Mouse (Mus musculus) ES-E14 (cell line): ENCODE results near the gene Glmp. TPM values are rescaled to one million over a fixed set of nuclear protein-coding genes. Genes with fewer than 3 reads are reported as not detected.

Experiments used
- DNase-seq: peaks from one replicate; pipeline ENCODE4 v3.0.0-alpha.2; 2013; ENCODE audit warnings: low read depth, low spot score
- H3K27ac ChIP-seq: 2 replicates; pipeline ENCODE4 v1.5.1; 2012; ENCODE audit warnings: low read depth, mild to moderate bottlenecking, low read length, moderate library complexity, mixed read lengths; ENCODE audit not compliant: poor library complexity, insufficient read depth, severe bottlenecking
- H3K36me3 ChIP-seq: 2 replicates; pipeline ENCODE4 v1.6.1; 2012; ENCODE audit warnings: mild to moderate bottlenecking, low read length, moderate library complexity, mixed read lengths; ENCODE audit not compliant: control insufficient read depth, poor library complexity, insufficient read depth, severe bottlenecking
- H3K4me1 ChIP-seq, 2 experiments: fragments of 150-350 bp in 1 of 2; sonication (generic) in 1 of 2; 2 replicates each; pipeline ENCODE4 v1.6.1; 2012; ENCODE audit warnings: low read length in 2 of 2, mild to moderate bottlenecking in 1 of 2, mixed read lengths in 1 of 2; ENCODE audit not compliant: control insufficient read depth in 2 of 2, insufficient read depth in 2 of 2, poor library complexity in 1 of 2
- H3K4me3 ChIP-seq, 2 experiments: fragments of 150-350 bp in 1 of 2; sonication (generic) in 1 of 2; 2 replicates each; pipeline ENCODE4 v1.5.1; 2012; ENCODE audit warnings: low read length in 2 of 2, low read depth in 1 of 2, mild to moderate bottlenecking in 1 of 2, mixed read lengths in 1 of 2; ENCODE audit not compliant: insufficient read depth in 1 of 2, poor library complexity in 1 of 2, severe bottlenecking in 1 of 2
- H3K9ac ChIP-seq: 2 replicates; pipeline ENCODE4 v1.6.1; 2012; ENCODE audit warnings: low read depth, mild to moderate bottlenecking, low read length, mixed read lengths; ENCODE audit not compliant: poor library complexity, insufficient read depth, severe bottlenecking
- H3K9me3 ChIP-seq: fragments of 150-350 bp; sonication (generic); 2 replicates; pipeline ENCODE4 v1.6.1; 2012; ENCODE audit warnings: low read depth, mild to moderate bottlenecking, low read length; ENCODE audit not compliant: control insufficient read depth, insufficient read depth
- CHD2 ChIP-seq: IDR thresholded peaks from 2 replicates; pipeline ENCODE4 v1.6.1; 2014; ENCODE audit warnings: mild to moderate bottlenecking, low read depth, low read length, inconsistent platforms
- HCFC1 ChIP-seq: IDR thresholded peaks from 2 replicates; pipeline ENCODE4 v1.6.1; 2012; ENCODE audit warnings: low read length, inconsistent platforms, borderline replicate concordance; ENCODE audit not compliant: insufficient read depth
- MAFK ChIP-seq: IDR thresholded peaks from 2 replicates; pipeline ENCODE4 v1.6.1; 2014; ENCODE audit warnings: mild to moderate bottlenecking, low read depth, low read length, inconsistent platforms; ENCODE audit not compliant: insufficient read depth
- ZC3H11A ChIP-seq: IDR thresholded peaks from 2 replicates; pipeline ENCODE4 v1.6.1; 2012; ENCODE audit warnings: low read depth, mild to moderate bottlenecking, inconsistent platforms, low read length, borderline replicate concordance
- ZNF384 ChIP-seq: IDR thresholded peaks from 2 replicates; pipeline ENCODE4 v1.6.1; 2012; ENCODE audit warnings: low read depth, low read length, inconsistent platforms
- in situ Hi-C, 2 experiments: fragments of 600-800 bp; cut with MboI; formaldehyde crosslinking; loops; one replicate each; pipeline ENCODE4 v1.15.1; 2025; ENCODE audit warnings: low sequenced_read_pairs in 2 of 2, inconsistent platforms in 1 of 2; ENCODE audit not compliant: unreplicated experiment in 2 of 2
- total RNA-seq: library from RNA; depleted of rRNA; stranded (reverse); fragments of 300-350 nt; gene quantifications from 2 replicates; pipeline ENCODE4 v1.2.3, GENCODE M21; 2012

Gene Glmp
- total RNA-seq, 1 experiment, result 147 TPM

DNA sequence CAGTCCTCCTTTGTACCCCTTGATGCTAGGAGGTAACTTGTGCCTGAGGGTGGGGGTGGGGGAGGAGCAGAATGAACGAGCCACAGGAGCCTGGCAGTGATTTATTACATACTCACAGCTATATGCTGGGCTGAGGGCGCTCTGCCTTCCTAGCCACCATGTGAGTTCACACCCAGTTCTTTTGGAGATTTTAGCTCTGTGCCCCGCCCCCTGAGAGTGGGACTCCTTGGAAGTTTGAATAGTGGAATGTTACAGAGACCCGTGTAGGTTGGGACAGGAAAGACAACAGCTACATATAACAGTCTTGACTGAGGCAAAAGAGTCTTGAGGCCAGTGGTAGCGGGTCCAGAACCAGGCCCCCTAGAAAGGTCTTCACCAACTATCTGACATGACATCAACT lies 4.1 kb downstream of the Glmp start:
- TF ChIP-seq MAFK (no peak), ZNF384 (no peak), HCFC1 (no peak), ZC3H11A (no peak), CHD2 (no peak)
- H3K27ac ChIP-seq, result no peak overlapping the region
- H3K36me3 ChIP-seq, result peaks cover 22% of the 10 kb centered on the region
- no peak overlapping the region for H3K4me3 ChIP-seq
- in situ Hi-C loops, result no loop called here
- no peak for DNase-seq
- peaks cover 0 to 19% of the 10 kb centered on the region in 2 experiments; a peak in 1 of 4 replicates for H3K4me1 ChIP-seq
- peak overlapping the region; percentile 4; the same call in 1 of the 2 replicates for H3K9ac ChIP-seq
- H3K9me3 ChIP-seq, result no peaks in the 10 kb centered on the region

DNA sequence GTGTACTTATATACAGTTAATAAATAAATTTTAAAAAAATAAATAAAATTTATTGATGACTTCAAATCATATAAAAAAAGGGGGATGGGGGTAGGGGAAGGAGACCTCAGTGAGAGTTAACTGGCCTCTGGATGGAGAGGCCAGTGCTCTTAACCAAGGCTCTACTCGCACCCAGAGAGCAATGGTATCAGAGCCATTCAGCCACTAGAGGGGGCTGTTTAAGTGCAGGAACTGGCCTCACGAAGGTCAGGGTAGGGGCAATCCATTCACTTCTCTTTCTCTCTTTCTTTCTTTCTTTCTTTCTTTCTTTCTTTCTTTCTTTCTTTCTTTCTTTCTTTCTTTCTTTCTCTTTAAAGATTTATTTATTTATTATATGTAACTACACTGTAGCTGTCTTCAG lies 6.5 kb downstream of the Glmp start:
- no peak for TF ChIP-seq CHD2
- Histone ChIP-seq H3K9me3 (no peaks in the 10 kb centered on the region), H3K4me1 (peaks cover 0 to 19% of the 10 kb centered on the region in 2 experiments; a peak in 1 of 4 replicates), H3K27ac (no peak overlapping the region), H3K36me3 (peaks cover 22% of the 10 kb centered on the region), H3K9ac (no peak overlapping the region), H3K4me3 (no peak overlapping the region)
- peak; percentile 75 for DNase-seq
- in situ Hi-C loops, result no loop called here

DNA sequence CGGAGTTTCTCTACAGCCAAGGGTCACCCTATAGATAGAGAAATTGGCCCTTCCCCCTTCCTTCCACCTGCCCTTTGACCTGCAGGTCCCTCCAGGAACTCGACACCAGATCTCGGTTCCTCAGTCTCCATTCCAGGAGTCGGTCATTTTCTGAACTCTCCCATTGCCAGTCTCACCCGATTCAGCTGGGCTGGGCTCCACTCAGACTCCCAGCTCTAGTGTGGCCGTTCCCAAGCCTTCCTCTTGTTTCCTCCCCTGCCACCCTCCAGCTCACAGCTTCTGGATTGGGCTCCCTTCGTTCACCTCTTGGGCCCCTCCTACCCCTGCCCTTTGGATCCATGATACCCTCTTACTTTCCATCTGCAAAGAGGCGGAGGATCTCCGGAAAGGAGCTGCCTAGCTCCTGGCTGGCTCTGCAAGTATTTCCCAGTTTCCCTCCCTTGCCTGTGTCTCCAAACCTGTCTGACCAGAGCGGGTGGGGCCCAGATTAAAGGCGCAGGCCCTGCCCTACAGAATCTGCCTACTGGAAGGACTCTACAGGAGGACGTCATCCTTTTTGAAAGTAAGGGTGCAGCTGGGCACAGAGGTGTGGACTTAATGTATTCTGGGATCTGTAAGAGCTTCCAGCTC lies 9.3 kb downstream of the Glmp start:
- peak overlapping the region; percentile 77 to 91 for H3K4me3 ChIP-seq
- DNase-seq, result no peak
- H3K4me1 ChIP-seq, result peaks cover 0 to 23% of the 10 kb centered on the region in 2 experiments; a peak in 1 of 4 replicates
- H3K27ac ChIP-seq, result peak overlapping the region; percentile 99
- peaks cover 9% of the 10 kb centered on the region; the same call in 1 of the 2 replicates for H3K36me3 ChIP-seq
- in situ Hi-C loops, result no loop called here
- TF ChIP-seq MAFK (no peak), CHD2 (no peak), HCFC1 (no peak), ZNF384 (no peak)
- H3K9ac ChIP-seq, result peak overlapping the region; percentile 98
- H3K9me3 ChIP-seq, result no peaks in the 10 kb centered on the region

DNA sequence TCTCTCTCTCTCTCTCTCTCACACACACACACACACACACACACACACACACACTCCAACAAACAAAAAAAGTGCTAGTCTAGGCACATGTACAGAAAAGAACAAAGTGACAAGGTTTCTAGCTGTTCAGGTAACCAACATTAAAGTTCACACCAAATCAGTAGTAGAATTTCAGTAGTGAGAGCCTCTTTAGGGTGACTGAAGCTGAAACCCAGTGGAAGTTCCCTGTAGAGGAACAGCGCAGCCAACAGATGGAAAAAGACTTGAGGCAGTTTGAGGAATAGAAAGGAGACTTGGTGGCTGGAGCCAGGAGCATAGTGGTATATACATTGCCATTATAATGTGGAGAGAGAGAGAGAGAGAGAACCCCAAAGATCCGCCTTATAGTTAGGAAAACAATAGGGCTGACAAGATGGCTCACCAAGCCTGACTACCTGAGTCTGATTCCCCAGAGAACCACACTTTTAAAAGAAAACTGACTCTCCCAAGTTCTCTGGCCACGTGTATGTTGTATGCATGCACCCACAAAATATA lies 10.1 kb downstream of the Glmp start:
- H3K4me1 ChIP-seq, result peaks cover 0 to 21% of the 10 kb centered on the region in 2 experiments; a peak in 1 of 4 replicates
- DNase-seq, result no peak
- TF ChIP-seq CHD2, result no peak
- TF ChIP-seq ZNF384, result no peak
- no peak for TF ChIP-seq MAFK
- TF ChIP-seq ZC3H11A, result no peak
- TF ChIP-seq HCFC1, result no peak
- H3K36me3 ChIP-seq, result peaks cover 6% of the 10 kb centered on the region; the same call in 1 of the 2 replicates
- H3K9me3 ChIP-seq, result no peaks in the 10 kb centered on the region
- peak overlapping the region; percentile 98 for H3K9ac ChIP-seq
- H3K4me3 ChIP-seq, result peak overlapping the region; percentile 77 to 91
- in situ Hi-C loops, result loop anchor here in 1 of 2 experiments (5.0 kb wide), 1 partner anchor 38 kb away; the partner anchor contains the start of genes Cct3 and Tsacc
- peak overlapping the region; percentile 99 for H3K27ac ChIP-seq
